Mouse (Mus musculus): ENCODE measurements around the gene Ndufa4l2.

Ndufa4l2 gene

DNA sequence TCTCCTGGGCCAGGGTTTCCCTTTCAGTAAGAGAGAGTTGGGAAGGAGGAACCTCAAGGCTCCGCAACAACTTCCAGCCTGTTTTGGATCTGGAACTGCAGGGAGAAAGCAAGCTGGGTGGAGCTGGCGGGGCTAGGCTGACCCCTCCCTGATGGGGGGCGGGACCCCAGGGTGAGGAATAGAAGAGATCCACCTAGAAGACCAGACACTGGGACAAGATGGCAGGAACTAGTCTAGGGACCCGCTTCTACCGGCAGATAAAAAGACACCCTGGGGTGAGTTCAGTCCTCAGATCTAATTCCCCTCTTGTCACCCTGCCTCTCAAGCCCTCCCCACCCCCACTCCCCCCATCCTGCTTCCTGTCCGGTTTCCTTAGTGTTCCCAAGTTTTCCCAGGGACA is at the start of gene Ndufa4l2:
Gene Ndufa4l2 (plus strand): TSS at position 204 of the 400 bp plus-strand sequence.
- no peak for DNase-seq (ENCODE audit: extremely low spot score)

DNA sequence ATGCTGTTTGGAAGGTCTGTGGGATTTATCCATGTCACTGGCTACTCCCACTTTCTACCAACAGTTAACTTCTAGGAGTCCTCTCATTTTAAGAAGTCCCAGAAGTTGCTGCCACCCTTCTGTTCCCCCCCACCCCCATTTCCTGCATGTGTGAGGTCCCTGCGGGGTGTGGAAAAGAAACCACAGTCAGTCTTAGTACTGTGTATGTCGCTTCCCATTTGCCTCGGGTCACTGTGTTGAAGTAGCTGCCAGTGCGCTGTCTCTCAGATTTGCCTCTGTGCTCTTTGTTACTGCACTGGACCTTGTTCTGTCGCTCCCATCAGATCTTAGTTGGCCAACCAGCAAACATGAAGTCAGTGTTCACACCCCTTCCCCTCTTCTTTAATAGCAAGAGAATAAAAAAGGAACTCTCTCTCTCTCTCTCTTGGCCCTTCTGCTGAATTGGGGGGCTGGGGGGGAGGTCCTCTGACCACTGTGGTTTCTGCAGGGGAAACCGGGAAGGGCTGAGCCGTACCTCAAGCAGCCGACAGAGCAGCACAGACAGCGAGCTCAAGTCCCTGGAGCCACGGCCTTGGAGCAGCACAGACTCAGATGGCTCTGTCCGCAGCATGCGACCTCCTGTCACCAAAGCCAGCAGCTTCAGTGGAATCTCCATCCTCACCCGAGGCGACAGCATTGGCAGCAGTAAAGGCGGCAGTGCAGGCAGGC is 43.3 kb upstream of the Ndufa4l2 start:
- DNase-seq (ENCODE audit: extremely low spot score), result peak; percentile 14

DNA sequence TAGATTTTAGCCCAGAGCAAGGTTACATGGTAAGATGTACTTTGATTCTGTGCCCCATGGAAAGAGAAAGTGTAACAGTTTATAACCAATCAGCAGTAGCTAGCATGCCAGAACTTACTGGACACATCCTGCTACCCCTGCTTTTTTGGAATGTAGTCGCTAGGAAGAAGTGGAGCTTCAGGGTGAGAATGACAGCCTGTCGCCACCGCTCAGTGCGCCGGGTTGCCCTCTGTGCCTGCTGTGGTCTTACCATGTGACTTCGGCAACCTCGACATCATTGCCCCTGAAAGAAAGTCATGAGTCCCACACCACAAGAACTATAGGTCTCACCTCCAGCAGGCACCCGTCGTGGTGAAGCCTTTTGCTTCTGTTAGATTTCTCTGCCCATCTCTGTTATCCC is 42.0 kb upstream of the Ndufa4l2 start:
- DNase-seq (ENCODE audit: extremely low spot score), result no peak

GRCm38 (mm10) chr10:127475175-127475574 is 39.6 kb upstream of the Ndufa4l2 start:
- DNase-seq (ENCODE audit: extremely low spot score), result no peak

GRCm38 (mm10) chr10:127476541-127476940 is 38.2 kb upstream of the Ndufa4l2 start:
- no peak for DNase-seq (ENCODE audit: extremely low spot score)

GRCm38 (mm10) chr10:127477301-127477700 is 37.5 kb upstream of the Ndufa4l2 start:
- DNase-seq (ENCODE audit: extremely low spot score), result no peak

- peak; percentile 17 for DNase-seq (ENCODE audit: extremely low spot score)
These were observed 35.6 kb upstream of the Ndufa4l2 start for GRCm38 (mm10) chr10:127479131-127479530.

GRCm38 (mm10) chr10:127480833-127481813 is 33.6 kb upstream of the Ndufa4l2 start:
- DNase-seq (ENCODE audit: extremely low spot score), result no peak

DNA sequence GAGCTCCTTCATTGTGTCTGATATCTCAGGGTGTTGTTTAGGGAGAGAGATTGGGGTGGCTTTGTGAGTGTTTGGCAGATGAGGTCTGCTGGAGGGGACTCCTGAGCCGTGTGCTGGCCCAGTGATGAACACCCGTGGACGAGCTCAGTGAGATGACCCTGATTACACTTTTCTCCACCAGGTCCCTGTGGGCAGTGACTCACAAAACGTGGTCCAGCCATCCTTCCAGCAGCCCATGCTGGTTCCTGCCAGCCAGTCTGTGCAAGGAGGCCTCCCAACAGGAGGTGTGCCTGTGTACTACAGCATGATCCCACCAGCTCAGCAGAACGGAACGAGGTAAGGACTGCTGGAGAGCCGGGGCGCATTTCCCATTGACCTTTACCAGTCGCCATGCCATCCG is 29.5 kb upstream of the Ndufa4l2 start:
- DNase-seq (ENCODE audit: extremely low spot score), result no peak

DNA sequence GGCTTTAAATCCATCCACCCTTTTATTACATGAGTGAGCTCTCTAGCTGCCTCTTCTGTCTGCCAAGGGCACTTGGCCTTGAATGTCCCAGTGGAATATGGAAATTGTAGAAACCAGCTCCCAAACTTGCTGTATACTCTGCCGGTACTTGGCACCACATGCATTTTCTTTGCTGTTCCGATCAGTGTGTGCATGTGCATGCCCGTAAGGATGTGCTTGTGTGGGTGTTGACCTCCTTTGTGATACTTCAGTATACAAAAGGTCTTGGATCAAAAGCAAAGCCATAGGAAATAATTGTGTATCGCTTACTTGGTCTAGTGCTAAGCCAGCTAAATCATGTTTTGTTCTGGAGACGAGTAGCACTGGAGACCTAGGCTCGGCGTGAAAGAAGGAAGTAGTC is 25.9 kb upstream of the Ndufa4l2 start:
- no peak for DNase-seq (ENCODE audit: extremely low spot score)

DNA sequence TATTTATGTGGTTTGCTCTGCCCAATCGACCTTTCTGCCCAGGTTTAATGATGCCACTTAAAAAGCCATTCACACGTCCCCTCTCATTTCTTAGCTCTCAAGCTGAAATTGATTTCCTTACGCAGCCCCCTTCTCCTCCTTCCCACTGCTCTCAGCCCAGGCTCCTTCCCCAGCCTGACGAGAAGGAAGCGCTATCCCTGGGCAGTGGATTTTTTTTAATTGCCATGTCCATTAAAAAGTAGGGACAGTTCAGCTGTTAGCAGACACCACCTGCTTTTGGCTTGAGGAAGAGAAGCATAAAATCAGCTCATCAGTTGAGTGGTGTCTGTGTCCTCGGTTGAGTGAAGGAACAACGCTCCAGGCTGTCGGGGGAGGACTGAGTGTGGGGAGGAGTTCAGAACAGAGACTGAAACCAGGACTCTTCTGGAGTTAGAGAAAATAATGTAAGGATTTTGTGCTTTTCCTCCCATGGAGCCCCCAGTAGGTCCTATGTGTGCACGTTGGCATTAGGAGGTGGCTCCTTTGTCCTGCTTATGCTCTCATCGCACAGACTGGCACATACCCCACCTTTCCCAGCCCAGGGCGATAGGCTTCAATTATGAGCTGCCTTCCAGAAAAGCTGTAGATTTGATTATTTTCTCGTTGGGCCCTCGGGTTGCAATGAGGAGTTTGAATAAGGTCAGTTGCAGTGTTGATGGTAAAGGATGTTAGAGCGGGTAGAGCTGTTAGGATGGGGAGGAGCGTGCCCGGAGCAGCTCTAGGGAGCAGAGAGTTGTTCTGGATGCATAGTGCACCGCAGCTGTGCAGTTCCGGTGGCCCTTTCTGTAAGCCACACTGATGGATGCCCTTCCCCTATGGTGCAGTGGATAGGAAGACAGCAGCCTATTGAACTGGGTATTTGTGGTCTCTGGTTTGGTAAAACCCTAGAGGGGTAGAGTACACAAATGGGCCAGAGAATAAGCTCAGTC is 24.3 kb upstream of the Ndufa4l2 start:
- DNase-seq (ENCODE audit: extremely low spot score), result no peak

DNA sequence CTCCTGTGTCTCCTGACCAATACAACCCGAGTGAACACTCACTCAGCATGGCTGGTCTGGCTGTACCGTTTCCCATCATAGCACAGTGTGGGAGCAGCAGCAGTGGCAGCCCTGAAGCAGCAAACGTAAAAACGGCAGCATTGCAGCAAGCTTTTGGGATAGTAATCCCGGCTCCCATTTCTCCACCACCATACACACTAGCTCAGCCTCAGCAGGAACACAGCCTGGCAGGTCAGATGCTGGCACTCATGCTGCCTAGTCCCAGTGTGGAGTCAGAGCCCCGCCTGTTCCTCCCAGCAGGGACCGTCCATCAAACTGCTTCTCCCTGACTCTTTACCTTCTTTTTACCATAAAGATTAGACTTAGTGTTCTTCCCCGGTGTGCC is 23.6 kb upstream of the Ndufa4l2 start:
- DNase-seq (ENCODE audit: extremely low spot score), result no peak

DNA sequence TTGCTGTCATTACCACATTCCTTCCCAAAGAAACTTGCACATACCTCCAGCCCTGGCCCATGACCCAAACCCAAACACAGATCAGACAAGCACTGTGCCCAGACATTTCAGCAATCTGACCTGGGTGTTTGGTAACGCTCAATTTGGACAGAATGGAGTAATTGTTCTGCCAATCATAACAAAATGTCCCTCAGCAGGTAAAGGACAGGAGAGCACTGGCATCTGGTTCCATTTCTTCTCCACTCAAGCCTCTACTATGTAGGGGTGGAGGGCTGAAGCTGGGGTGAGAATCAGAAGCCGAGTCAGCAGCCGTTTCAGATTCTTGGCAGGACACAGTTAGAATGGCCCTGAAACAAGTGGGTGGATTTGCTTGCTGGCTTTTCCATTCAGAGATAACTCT is 22.6 kb upstream of the Ndufa4l2 start:
- DNase-seq (ENCODE audit: extremely low spot score), result no peak

GRCm38 (mm10) chr10:127496156-127496555 is 18.6 kb upstream of the Ndufa4l2 start:
- no peak for DNase-seq (ENCODE audit: extremely low spot score)

GRCm38 (mm10) chr10:127499516-127499915 is 15.3 kb upstream of the Ndufa4l2 start:
- DNase-seq (ENCODE audit: extremely low spot score), result no peak

GRCm38 (mm10) chr10:127500042-127500441 is 14.7 kb upstream of the Ndufa4l2 start:
- DNase-seq (ENCODE audit: extremely low spot score), result no peak

GRCm38 (mm10) chr10:127500894-127501893 is 13.6 kb upstream of the Ndufa4l2 start, which contains the start of gene Stac3:
Gene Stac3, plus strand, starts transcription at chr10:127501686.
- no peak for DNase-seq (ENCODE audit: extremely low spot score)

- DNase-seq (ENCODE audit: extremely low spot score), result peak; percentile 82
These were observed 6.5 kb upstream of the Ndufa4l2 start for GRCm38 (mm10) chr10:127508239-127508638.

- peak; percentile 98 for DNase-seq (ENCODE audit: extremely low spot score)
These were observed 5.5 kb upstream of the Ndufa4l2 start for GRCm38 (mm10) chr10:127509051-127509836.
